Mouse (Mus musculus): ENCODE measurements around the gene Crp.

The Crp gene

GRCm38 (mm10) chr1:172697844-172698243 is at the start of gene Crp:
Gene Crp, plus strand, starts transcription at chr1:172698055.
- no peak for DNase-seq

- DNase-seq = no peak
Observed at GRCm38 (mm10) chr1:172649396-172649795, 48.5 kb upstream of the Crp start.

DNA sequence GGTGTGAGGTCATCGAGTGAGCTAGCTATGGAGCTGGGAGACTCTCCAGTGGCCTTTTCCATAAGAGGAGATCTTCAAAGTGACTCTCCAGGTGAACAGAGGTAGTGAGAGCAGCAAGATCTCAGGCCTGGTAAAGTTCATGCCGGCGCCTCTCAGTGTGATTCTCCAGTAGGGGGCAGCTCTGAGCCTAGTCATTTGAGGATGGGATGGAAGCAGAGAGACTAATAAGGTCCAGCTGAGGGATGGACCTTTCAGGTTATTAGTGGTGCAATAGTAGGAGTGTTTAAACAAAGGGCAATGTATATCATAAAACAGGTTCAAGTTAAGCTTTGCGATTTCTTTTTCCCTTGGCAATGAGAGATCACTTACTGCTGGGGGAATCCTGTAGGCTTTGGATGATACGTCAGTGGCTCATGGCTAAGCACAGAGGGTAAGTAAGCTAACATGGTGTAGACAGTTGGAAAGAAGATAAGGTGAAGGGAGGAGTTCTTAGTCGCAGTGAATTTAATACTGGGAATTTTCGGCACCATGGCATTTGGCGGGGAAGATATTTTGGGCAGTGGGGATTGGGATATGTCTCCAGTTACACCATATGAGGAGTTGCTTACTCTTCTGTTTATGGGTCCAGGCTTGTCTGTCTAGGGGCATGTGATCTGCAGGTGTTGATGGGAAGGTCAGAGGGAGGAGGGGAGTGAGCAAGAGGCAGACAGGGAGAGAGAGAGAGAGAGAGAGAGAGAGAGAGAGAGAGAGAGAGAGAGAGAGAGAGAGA is 47.2 kb upstream of the Crp start:
- DNase-seq = no peak

DNA sequence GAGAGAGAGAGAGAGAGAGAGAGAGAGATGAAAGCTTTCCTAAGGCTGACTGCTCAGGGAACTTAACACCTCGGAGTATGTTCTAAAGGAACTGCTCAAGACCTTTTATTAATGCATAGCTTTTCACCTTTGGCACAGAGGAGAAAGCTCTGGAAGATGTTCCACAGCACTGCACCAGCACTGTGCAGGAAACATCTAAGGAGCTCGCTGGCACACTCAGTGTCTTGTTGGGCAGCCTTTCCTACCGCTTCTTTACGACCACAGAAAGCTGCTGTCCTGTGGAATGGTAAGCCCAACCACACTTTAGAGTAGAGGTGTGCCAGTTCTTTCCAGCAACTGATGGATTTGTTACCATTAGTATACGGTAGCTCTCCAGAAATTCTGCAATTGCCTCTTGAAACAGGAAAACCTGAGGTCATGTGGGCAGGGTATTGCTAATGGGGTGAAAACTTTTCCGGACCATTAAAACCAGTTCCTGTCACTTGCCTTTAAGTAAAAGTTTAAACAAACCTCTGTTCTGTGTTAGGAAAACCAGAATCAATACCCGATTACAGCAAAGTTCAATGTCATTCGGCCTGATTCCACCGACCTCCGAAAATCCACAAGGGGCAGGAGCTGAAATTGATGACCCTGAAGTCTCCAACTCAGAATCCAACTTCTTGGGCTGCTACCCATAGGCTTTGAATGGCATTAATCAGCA is 46.4 kb upstream of the Crp start:
- no peak for DNase-seq

GRCm38 (mm10) chr1:172652040-172652662 is 45.7 kb upstream of the Crp start:
- DNase-seq = no peak

- no peak for DNase-seq
Observed at GRCm38 (mm10) chr1:172653900-172654299, 44.0 kb upstream of the Crp start.

- no peak for DNase-seq
Observed at GRCm38 (mm10) chr1:172657266-172657665, 40.6 kb upstream of the Crp start.

GRCm38 (mm10) chr1:172659688-172660087 is 38.2 kb upstream of the Crp start:
- DNase-seq = no peak

DNA sequence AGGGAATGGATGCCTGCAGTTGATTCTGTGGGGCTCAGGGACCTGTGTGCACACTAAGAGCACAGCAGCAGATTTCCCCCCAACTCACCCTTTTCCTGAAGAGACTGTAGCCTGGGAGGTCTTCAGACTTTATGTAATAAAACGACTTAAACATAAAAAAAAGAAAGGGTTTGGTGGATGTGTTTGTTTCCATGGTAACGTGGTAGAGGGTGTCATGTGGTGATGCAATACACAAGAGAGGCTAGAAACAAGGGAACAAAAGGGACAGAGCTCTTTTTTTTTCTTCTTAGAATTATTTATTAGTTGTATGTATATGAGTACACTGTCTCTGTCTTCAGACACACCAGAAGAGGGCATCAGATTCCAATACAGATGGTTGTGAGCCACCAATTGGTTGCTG is 32.4 kb upstream of the Crp start:
- DNase-seq = no peak

GRCm38 (mm10) chr1:172667597-172667996 is 30.3 kb upstream of the Crp start:
- no peak for DNase-seq

DNA sequence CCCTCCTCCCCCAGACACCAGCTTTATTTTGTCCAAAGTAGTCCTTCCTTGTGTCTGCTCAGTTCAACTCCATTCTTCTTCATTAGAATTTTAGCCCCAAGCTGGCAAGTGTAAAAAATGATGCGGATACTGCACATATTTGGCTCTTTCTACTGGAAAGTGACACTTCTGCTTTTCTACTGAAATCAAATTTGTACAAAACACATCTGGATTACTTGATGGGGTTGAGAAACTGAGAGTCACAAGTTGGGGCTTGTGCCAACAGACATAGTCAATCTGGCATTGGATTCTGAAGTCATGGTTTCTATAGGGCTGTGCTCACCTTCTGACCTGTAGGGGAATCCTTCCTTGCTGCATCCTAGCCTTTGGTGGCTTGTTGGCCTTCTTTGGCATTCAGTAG is 27.1 kb upstream of the Crp start:
- no peak for DNase-seq

- DNase-seq = no peak
Observed at GRCm38 (mm10) chr1:172680742-172681141, 17.1 kb upstream of the Crp start.

GRCm38 (mm10) chr1:172683551-172683950 is 14.3 kb upstream of the Crp start:
- DNase-seq = no peak

DNA sequence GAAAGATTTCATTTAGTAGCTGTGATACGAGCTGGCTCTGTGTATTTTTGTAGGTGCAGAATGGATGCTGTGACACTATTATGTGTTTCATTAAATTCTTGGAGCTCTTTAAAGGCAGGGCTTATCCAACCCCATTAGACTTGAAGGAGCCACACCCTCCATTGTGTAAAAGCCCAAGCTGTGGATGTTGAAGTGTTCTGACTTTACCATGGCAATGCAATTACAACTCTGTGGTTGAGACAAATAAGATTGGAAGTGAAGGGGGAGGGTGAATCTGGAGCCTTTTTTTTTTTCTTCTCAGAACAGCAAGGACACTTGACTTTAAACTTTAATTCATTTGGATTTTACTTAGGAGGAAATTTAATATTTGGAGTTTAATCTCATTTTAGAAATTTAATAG is 13.9 kb upstream of the Crp start:
- no peak for DNase-seq

- DNase-seq = no peak
Observed at GRCm38 (mm10) chr1:172685178-172685577, 12.7 kb upstream of the Crp start.

GRCm38 (mm10) chr1:172697422-172697821 is 433 bp upstream of the Crp start:
- DNase-seq = no peak

- no peak for DNase-seq
Observed at GRCm38 (mm10) chr1:172700814-172701213, 3.0 kb downstream of the Crp start.

- no peak for DNase-seq
Observed at GRCm38 (mm10) chr1:172701381-172701780, 3.5 kb downstream of the Crp start.

DNA sequence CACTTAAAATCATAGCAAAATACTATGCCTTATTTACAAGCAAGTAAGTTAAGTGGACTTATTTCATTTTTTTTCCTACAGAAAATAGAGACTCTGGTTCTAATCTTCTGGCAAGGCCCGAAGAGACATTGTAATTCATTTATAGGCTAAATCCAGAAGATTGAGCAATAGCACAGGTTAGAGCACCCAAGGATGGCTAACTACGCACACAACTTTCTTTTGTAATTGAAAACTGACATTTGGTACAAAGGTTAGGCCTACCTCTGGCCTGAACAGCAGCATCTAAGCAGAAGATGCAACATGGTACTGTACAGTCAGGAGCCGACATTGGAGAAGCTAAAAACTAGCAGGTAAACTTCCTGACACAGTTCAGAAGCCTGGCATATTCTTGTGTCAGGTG is 4.0 kb downstream of the Crp start:
- DNase-seq = no peak

- DNase-seq = no peak
Observed at GRCm38 (mm10) chr1:172704769-172705168, 6.9 kb downstream of the Crp start.

DNA sequence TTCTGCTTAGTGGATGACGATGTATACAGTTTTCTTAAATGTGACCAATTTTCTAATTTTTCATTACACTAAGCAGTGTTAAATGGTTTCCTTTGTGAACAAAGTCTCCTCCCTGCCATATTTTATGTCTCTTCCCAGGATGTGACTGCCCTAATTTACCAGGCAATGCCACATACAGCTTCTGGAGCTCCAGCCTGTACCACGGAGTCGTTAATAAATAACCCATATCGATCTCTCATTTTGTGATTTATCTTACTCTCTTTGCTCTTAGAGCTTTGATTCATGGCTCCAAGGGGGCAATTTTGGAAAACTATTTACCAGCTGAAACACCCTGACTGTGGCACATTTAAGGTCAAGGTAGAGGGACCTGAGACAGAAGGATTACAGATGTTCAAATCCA is 8.4 kb downstream of the Crp start:
- DNase-seq = no peak

GRCm38 (mm10) chr1:172709788-172710350 is 12.0 kb downstream of the Crp start:
- DNase-seq = no peak

DNA sequence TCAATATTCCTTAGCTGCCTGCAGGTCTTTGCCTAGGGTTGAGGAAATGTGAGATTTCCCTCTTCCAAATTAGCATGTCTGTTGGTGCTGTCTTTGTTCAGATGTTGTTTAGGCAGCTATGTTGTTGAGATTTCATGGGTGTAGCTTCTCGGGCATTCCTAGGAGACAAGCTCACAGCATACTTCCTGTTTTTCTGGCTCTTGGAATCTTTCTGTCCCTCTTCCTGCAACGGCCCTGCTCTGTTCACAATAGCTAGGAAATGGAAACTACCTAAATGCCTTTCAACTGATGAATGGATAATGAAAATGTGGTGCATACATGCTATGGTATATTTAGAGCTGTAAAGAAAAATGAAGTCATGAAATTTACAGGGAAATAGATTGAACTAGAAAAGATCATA is 13.5 kb downstream of the Crp start:
- DNase-seq = no peak

DNA sequence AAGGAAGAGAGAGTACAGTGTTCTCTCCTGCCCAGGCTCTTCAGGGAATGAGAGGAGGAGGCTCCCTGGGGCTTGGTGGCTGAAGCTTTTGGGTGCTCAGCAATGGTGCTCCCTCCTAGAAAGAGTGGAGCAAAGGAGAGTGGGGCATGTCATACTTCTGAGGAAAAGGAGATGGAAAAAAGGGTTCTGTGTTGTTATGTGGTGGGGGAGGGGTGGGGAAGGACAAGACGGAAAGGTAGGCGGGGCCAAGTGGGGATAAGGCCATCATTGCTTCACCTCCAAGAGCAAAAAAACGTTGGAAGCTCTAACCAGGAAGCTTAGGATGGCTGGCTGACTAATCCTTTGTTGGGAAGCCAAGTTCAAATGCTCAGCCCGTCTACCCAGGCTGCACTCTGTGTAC is 14.1 kb downstream of the Crp start:
- no peak for DNase-seq

All from cerebellum, adult 11 months (tissue).